Mouse (Mus musculus): ENCODE results near the gene Epb42. TPM values are rescaled to one million over a fixed set of nuclear protein-coding genes. Genes with fewer than 3 reads are reported as not detected.
"Not testable (repeated sequence)": the region's sequence is repeated elsewhere in the genome, so short reads cannot be mapped to it uniquely, and the experiment has no call there.

Epb42 gene
- polyA plus RNA-seq, 1 experiment from 2014 or later = 3.9 TPM

GRCm38 (mm10) chr2:121007925-121008663, 28.8 kb downstream of the Epb42 start, which contains the start of gene Ccndbp1:
Gene Ccndbp1, plus strand, starts transcription at chr2:121008403.
- H3K4me1 ChIP-seq (replicated peaks) = peaks cover 8% of the 10 kb centered on the region
- H3K27me3 ChIP-seq = no peaks in the 10 kb centered on the region
- H3K4me2 ChIP-seq = peak within 1 kb of the TSS; percentile 83
- no peaks in the 10 kb centered on the region for H3K9me3 ChIP-seq
- peak within 1 kb of the TSS; percentile 69 for H3K9ac ChIP-seq (replicated peaks)
- H3K27ac ChIP-seq = peak within 1 kb of the TSS; percentile 62; the same call in 1 of the 2 replicates
- peaks cover 16% of the 10 kb centered on the region for H3K36me3 ChIP-seq
- H3K4me3 ChIP-seq (replicated peaks) = peak within 1 kb of the TSS; percentile 83
- peak; percentile 95 for ATAC-seq (ENCODE audit: insufficient number of reproducible peaks, insufficient read depth, low FRiP score, low TSS enrichment, low read depth)
- 2% methylated on average over 34 of the region's 34 CpGs for WGBS

- peaks cover 7% of the 10 kb centered on the region; the same call in 1 of the 2 replicates for H3K36me3 ChIP-seq
Observed at GRCm38 (mm10) chr2:121006986-121007385, 29.9 kb downstream of the Epb42 start.

GRCm38 (mm10) chr2:121004018-121004811, 32.7 kb downstream of the Epb42 start:
- Histone ChIP-seq H3K4me3 (replicated peaks) (no peak overlapping the region), H3K36me3 (no peaks in the 10 kb centered on the region), H3K4me2 (no peak overlapping the region), H3K27ac (no peak overlapping the region), H3K4me1 (replicated peaks) (peaks cover 5% of the 10 kb centered on the region), H3K27me3 (peaks cover 3% of the 10 kb centered on the region; the same call in 1 of the 2 replicates), H3K9ac (replicated peaks) (no peak overlapping the region), H3K9me3 (no peaks in the 10 kb centered on the region)
- 85% methylated on average over 7 of the region's 7 CpGs for WGBS
- no peak for ATAC-seq (ENCODE audit: insufficient number of reproducible peaks, insufficient read depth, low FRiP score, low TSS enrichment, low read depth)

More at GRCm38 (mm10) chr2:121006986-121007385, 29.9 kb downstream of the Epb42 start:
- Histone ChIP-seq H3K9me3 (no peaks in the 10 kb centered on the region), H3K4me3 (replicated peaks) (no peak overlapping the region), H3K27me3 (no peaks in the 10 kb centered on the region), H3K4me2 (no peak overlapping the region), H3K27ac (no peak overlapping the region), H3K9ac (replicated peaks) (no peak overlapping the region), H3K4me1 (replicated peaks) (peaks cover 8% of the 10 kb centered on the region)
- no peak for ATAC-seq (ENCODE audit: insufficient number of reproducible peaks, insufficient read depth, low FRiP score, low TSS enrichment, low read depth)
- WGBS = 81% methylated on average over 1 of the region's 1 CpGs

GRCm38 (mm10) chr2:121003586-121003985, 33.3 kb downstream of the Epb42 start:
- Histone ChIP-seq H3K9me3 (no peaks in the 10 kb centered on the region), H3K9ac (replicated peaks) (no peak overlapping the region), H3K4me1 (replicated peaks) (no peaks in the 10 kb centered on the region), H3K4me3 (replicated peaks) (no peak overlapping the region), H3K4me2 (no peak overlapping the region), H3K27me3 (peaks cover 3% of the 10 kb centered on the region; the same call in 1 of the 2 replicates), H3K36me3 (no peaks in the 10 kb centered on the region), H3K27ac (no peak overlapping the region)
- no peak for ATAC-seq (ENCODE audit: insufficient number of reproducible peaks, insufficient read depth, low FRiP score, low TSS enrichment, low read depth)
- 70% methylated on average over 2 of the region's 2 CpGs for WGBS

GRCm38 (mm10) chr2:120998863-120999262, 38.0 kb downstream of the Epb42 start:
- 83% methylated on average over 8 of the region's 8 CpGs for WGBS
- Histone ChIP-seq H3K4me2 (no peak overlapping the region), H3K4me1 (replicated peaks) (no peaks in the 10 kb centered on the region), H3K27me3 (peaks cover 3% of the 10 kb centered on the region; the same call in 1 of the 2 replicates), H3K4me3 (replicated peaks) (no peak overlapping the region), H3K9me3 (no peaks in the 10 kb centered on the region), H3K9ac (replicated peaks) (no peak overlapping the region), H3K36me3 (no peaks in the 10 kb centered on the region), H3K27ac (no peak overlapping the region)
- no peak for ATAC-seq (ENCODE audit: insufficient number of reproducible peaks, insufficient read depth, low FRiP score, low TSS enrichment, low read depth)

- H3K27ac ChIP-seq; H3K9ac ChIP-seq (replicated peaks); H3K4me2 ChIP-seq; H3K36me3 ChIP-seq; H3K27me3 ChIP-seq; ATAC-seq (ENCODE audit: insufficient number of reproducible peaks, insufficient read depth, low FRiP score, low TSS enrichment, low read depth); H3K9me3 ChIP-seq; H3K4me3 ChIP-seq (replicated peaks); H3K4me1 ChIP-seq (replicated peaks): not testable (repeated sequence)
- 88% methylated on average over 1 of the region's 1 CpGs for WGBS
Observed at GRCm38 (mm10) chr2:120996607-120997006, 40.3 kb downstream of the Epb42 start.

- Histone ChIP-seq H3K4me2 (no peak overlapping the region), H3K27ac (no peak overlapping the region), H3K4me1 (replicated peaks) (no peaks in the 10 kb centered on the region), H3K27me3 (no peaks in the 10 kb centered on the region), H3K4me3 (replicated peaks) (no peak overlapping the region), H3K36me3 (no peaks in the 10 kb centered on the region), H3K9ac (replicated peaks) (no peak overlapping the region), H3K9me3 (no peaks in the 10 kb centered on the region)
- WGBS = 81% methylated on average over 4 of the region's 4 CpGs
- no peak for ATAC-seq (ENCODE audit: insufficient number of reproducible peaks, insufficient read depth, low FRiP score, low TSS enrichment, low read depth)
Observed at GRCm38 (mm10) chr2:120991196-120991595, 45.7 kb downstream of the Epb42 start.

GRCm38 (mm10) chr2:120985241-120985640, 51.6 kb downstream of the Epb42 start:
- no peak for ATAC-seq (ENCODE audit: insufficient number of reproducible peaks, insufficient read depth, low FRiP score, low TSS enrichment, low read depth)
- Histone ChIP-seq H3K9me3 (no peaks in the 10 kb centered on the region), H3K27ac (no peak overlapping the region), H3K4me1 (replicated peaks) (no peaks in the 10 kb centered on the region), H3K36me3 (no peaks in the 10 kb centered on the region), H3K4me2 (no peak overlapping the region), H3K9ac (replicated peaks) (no peak overlapping the region), H3K27me3 (no peaks in the 10 kb centered on the region), H3K4me3 (replicated peaks) (no peak overlapping the region)
- 97% methylated on average over 1 of the region's 1 CpGs for WGBS

- no peak overlapping the region for H3K4me2 ChIP-seq
- ATAC-seq (ENCODE audit: insufficient number of reproducible peaks, insufficient read depth, low FRiP score, low TSS enrichment, low read depth) = no peak
- H3K9ac ChIP-seq (replicated peaks) = no peak overlapping the region
- no peak overlapping the region for H3K27ac ChIP-seq
- no peaks in the 10 kb centered on the region for H3K4me1 ChIP-seq (replicated peaks)
- H3K9me3 ChIP-seq = no peaks in the 10 kb centered on the region
- no peaks in the 10 kb centered on the region for H3K36me3 ChIP-seq
- H3K4me3 ChIP-seq (replicated peaks) = no peak overlapping the region
- 15% methylated on average over 2 of the region's 2 CpGs for WGBS
- H3K27me3 ChIP-seq = no peaks in the 10 kb centered on the region
Observed at GRCm38 (mm10) chr2:120983611-120984010, 53.3 kb downstream of the Epb42 start.

- H3K4me1 ChIP-seq (replicated peaks) = no peaks in the 10 kb centered on the region
- H3K9ac ChIP-seq (replicated peaks) = no peak overlapping the region
- no peak overlapping the region for H3K27ac ChIP-seq
- no peaks in the 10 kb centered on the region for H3K36me3 ChIP-seq
- no peak overlapping the region for H3K4me2 ChIP-seq
- H3K4me3 ChIP-seq (replicated peaks) = no peak overlapping the region
- no peaks in the 10 kb centered on the region for H3K9me3 ChIP-seq
- no peak for ATAC-seq (ENCODE audit: insufficient number of reproducible peaks, insufficient read depth, low FRiP score, low TSS enrichment, low read depth)
- peaks cover 17% of the 10 kb centered on the region for H3K27me3 ChIP-seq
- 64% methylated on average over 2 of the region's 2 CpGs for WGBS
Observed at GRCm38 (mm10) chr2:120980861-120981260, 56.0 kb downstream of the Epb42 start.

- H3K4me3 ChIP-seq (replicated peaks) = no peak overlapping the region
- no peaks in the 10 kb centered on the region for H3K4me1 ChIP-seq (replicated peaks)
- H3K36me3 ChIP-seq = no peaks in the 10 kb centered on the region
- peaks cover 19% of the 10 kb centered on the region for H3K27me3 ChIP-seq
- no peaks in the 10 kb centered on the region for H3K9me3 ChIP-seq
- no peak for ATAC-seq (ENCODE audit: insufficient number of reproducible peaks, insufficient read depth, low FRiP score, low TSS enrichment, low read depth)
- H3K27ac ChIP-seq = no peak overlapping the region
- H3K9ac ChIP-seq (replicated peaks) = no peak overlapping the region
- WGBS = 96% methylated on average over 1 of the region's 1 CpGs
- no peak overlapping the region for H3K4me2 ChIP-seq
Observed at GRCm38 (mm10) chr2:120979819-120980218, 57.1 kb downstream of the Epb42 start.

All from limb, embryonic 12.5 days (tissue).